Mouse (Mus musculus) forebrain, embryonic 16.5 days (tissue): ENCODE measurements around the gene Dctpp1. TPM values are rescaled to one million over a fixed set of nuclear protein-coding genes. Genes with fewer than 3 reads are reported as not detected.
A peak's percentile ranks its signal among the peaks of the same experiment; 100 is the strongest.

Source experiments
- ATAC-seq: fragments of 200-750 bp; cut with Nextera tagmentation; 2 replicates; pipeline ENCODE4 v1.8.0; 2017; ENCODE audit warnings: mild to moderate bottlenecking, moderate library complexity
- H3K27ac ChIP-seq: fragments of 300-500 bp; sonication (generic); 2 replicates; pipeline ENCODE4 v1.5.1; 2014; ENCODE audit warnings: low read length, control low read depth
- H3K27me3 ChIP-seq: fragments of 300-500 bp; sonication (generic); replicated peaks from 2 replicates; pipeline ENCODE4 v1.6.1; 2014; ENCODE audit warnings: low read length; ENCODE audit not compliant: control insufficient read depth, insufficient read depth
- H3K36me3 ChIP-seq: fragments of 300-500 bp; sonication (generic); 2 replicates; pipeline ENCODE4 v1.6.1; 2014; ENCODE audit not compliant: control insufficient read depth, insufficient read depth
- H3K4me1 ChIP-seq: fragments of 300-500 bp; sonication (generic); replicated peaks from 2 replicates; pipeline ENCODE4 v1.6.1; 2014; ENCODE audit warnings: low read length; ENCODE audit not compliant: control insufficient read depth, insufficient read depth
- H3K4me2 ChIP-seq: fragments of 300-500 bp; sonication (generic); 2 replicates; pipeline ENCODE4 v1.6.1; 2014; ENCODE audit warnings: mild to moderate bottlenecking, low read length, control low read depth
- H3K4me3 ChIP-seq: fragments of 300-500 bp; sonication (generic); replicated peaks from 2 replicates; pipeline ENCODE4 v1.5.1; 2014; ENCODE audit warnings: mild to moderate bottlenecking, low read length, control low read depth
- H3K9ac ChIP-seq: fragments of 300-500 bp; sonication (generic); replicated peaks from 2 replicates; pipeline ENCODE4 v1.6.1; 2014; ENCODE audit warnings: low read depth, low read length, control low read depth
- H3K9me3 ChIP-seq: fragments of 300-500 bp; sonication (generic); 2 replicates; pipeline ENCODE4 v1.6.1; 2016; ENCODE audit warnings: low read length; ENCODE audit not compliant: control insufficient read depth
- WGBS: fragments of 180-500 bp; shearing (Covaris S2); extraction: QIAGEN DNeasy Blood & Tissue Kit; methylation state at CpG from one replicate; pipeline ENCODE4 v1.1.7; 2014; 5-methylcytosine and 5-hydroxymethylcytosine counted together
- polyA plus RNA-seq: library from polyadenylated mRNA; unstranded; fragments of >200 nt; fragmentation: Nextera tagmentation; extraction: Ambion mirVana; gene quantifications from 2 replicates; pipeline ENCODE4 v1.2.1, GENCODE M21; 2015

Gene Dctpp1
- polyA plus RNA-seq = 143 and 147 TPM in 2 replicates

- ATAC-seq = peak; percentile 99
- H3K27ac ChIP-seq = no peak within 1 kb of the TSS
Measured at GRCm38 (mm10) chr7:127260309-127261111, at the start of gene Dctpp1. Dctpp1 (minus strand) TSS chr7:127260709.

GRCm38 (mm10) chr7:127309951-127310350 lies 49.4 kb upstream of the Dctpp1 start:
- Histone ChIP-seq H3K9ac (no peak overlapping the region), H3K27me3 (no peaks in the 10 kb centered on the region), H3K36me3 (no peaks in the 10 kb centered on the region), H3K4me1 (no peaks in the 10 kb centered on the region), H3K9me3 (no peaks in the 10 kb centered on the region), H3K27ac (no peak overlapping the region), H3K4me3 (no peak overlapping the region), H3K4me2 (no peak overlapping the region)
- WGBS = 78% methylated on average over 12 of the region's 12 CpGs
- ATAC-seq = no peak

More at GRCm38 (mm10) chr7:127260309-127261111, at the start of gene Dctpp1:
- peak within 1 kb of the TSS; percentile 98 for H3K4me2 ChIP-seq
- peaks cover 18% of the 10 kb centered on the region for H3K4me1 ChIP-seq
- H3K36me3 ChIP-seq = no peaks in the 10 kb centered on the region
- H3K4me3 ChIP-seq = peak within 1 kb of the TSS; percentile 65
- H3K9ac ChIP-seq = peak within 1 kb of the TSS; percentile 73
- under 1% methylated on average over 50 of the region's 50 CpGs for WGBS
- H3K9me3 ChIP-seq = no peaks in the 10 kb centered on the region
- no peaks in the 10 kb centered on the region for H3K27me3 ChIP-seq

GRCm38 (mm10) chr7:127308887-127309286 lies 48.4 kb upstream of the Dctpp1 start:
- Histone ChIP-seq H3K9ac (no peak overlapping the region), H3K4me2 (no peak overlapping the region), H3K36me3 (no peaks in the 10 kb centered on the region), H3K27me3 (no peaks in the 10 kb centered on the region), H3K27ac (no peak overlapping the region), H3K9me3 (no peaks in the 10 kb centered on the region), H3K4me3 (no peak overlapping the region), H3K4me1 (no peaks in the 10 kb centered on the region)
- ATAC-seq = no peak
- WGBS = 48% methylated on average over 4 of the region's 4 CpGs

- Histone ChIP-seq H3K9me3 (no peaks in the 10 kb centered on the region), H3K27me3 (no peaks in the 10 kb centered on the region), H3K4me2 (no peak overlapping the region), H3K27ac (no peak overlapping the region), H3K4me1 (no peaks in the 10 kb centered on the region), H3K36me3 (no peaks in the 10 kb centered on the region), H3K9ac (no peak overlapping the region), H3K4me3 (no peak overlapping the region)
- no peak for ATAC-seq
- 90% methylated on average over 2 of the region's 2 CpGs for WGBS
Measured at GRCm38 (mm10) chr7:127308431-127308830, 47.9 kb upstream of the Dctpp1 start.

- Histone ChIP-seq H3K9me3 (no peaks in the 10 kb centered on the region), H3K27ac (no peak overlapping the region), H3K4me2 (no peak overlapping the region), H3K9ac (no peak overlapping the region), H3K27me3 (no peaks in the 10 kb centered on the region), H3K4me3 (no peak overlapping the region), H3K4me1 (no peaks in the 10 kb centered on the region), H3K36me3 (no peaks in the 10 kb centered on the region)
- no peak for ATAC-seq
- 96% methylated on average over 5 of the region's 5 CpGs for WGBS
Measured at GRCm38 (mm10) chr7:127297586-127298193, 37.2 kb upstream of the Dctpp1 start.

- H3K4me3 ChIP-seq = no peak overlapping the region
- WGBS = 87% methylated on average over 5 of the region's 5 CpGs
- no peaks in the 10 kb centered on the region for H3K4me1 ChIP-seq
- H3K27ac ChIP-seq = no peak overlapping the region
- no peaks in the 10 kb centered on the region for H3K27me3 ChIP-seq
- H3K36me3 ChIP-seq = no peaks in the 10 kb centered on the region
- H3K4me2 ChIP-seq = no peak overlapping the region
- no peak for ATAC-seq
- no peaks in the 10 kb centered on the region for H3K9me3 ChIP-seq
- H3K9ac ChIP-seq = no peak overlapping the region
Measured at GRCm38 (mm10) chr7:127296786-127297555, 36.5 kb upstream of the Dctpp1 start.

GRCm38 (mm10) chr7:127296098-127296497 lies 35.6 kb upstream of the Dctpp1 start, which contains the start of gene Itgal:
Itgal (plus strand) TSS chr7:127296260.
- no peaks in the 10 kb centered on the region for H3K36me3 ChIP-seq
- H3K27me3 ChIP-seq = no peaks in the 10 kb centered on the region
- 87% methylated on average over 11 of the region's 11 CpGs for WGBS
- H3K4me3 ChIP-seq = no peak within 1 kb of the TSS
- ATAC-seq = no peak
- no peaks in the 10 kb centered on the region for H3K4me1 ChIP-seq
- no peak within 1 kb of the TSS for H3K4me2 ChIP-seq
- H3K27ac ChIP-seq = no peak within 1 kb of the TSS
- no peak within 1 kb of the TSS for H3K9ac ChIP-seq
- no peaks in the 10 kb centered on the region for H3K9me3 ChIP-seq

- WGBS = 62% methylated on average over 8 of the region's 8 CpGs
- Histone ChIP-seq H3K9me3 (peaks cover 10% of the 10 kb centered on the region), H3K27ac (no peak overlapping the region), H3K9ac (no peak overlapping the region), H3K4me1 (no peaks in the 10 kb centered on the region), H3K4me2 (no peak overlapping the region), H3K27me3 (no peaks in the 10 kb centered on the region), H3K4me3 (no peak overlapping the region), H3K36me3 (no peaks in the 10 kb centered on the region)
- no peak for ATAC-seq
Measured at GRCm38 (mm10) chr7:127290142-127290541, 29.6 kb upstream of the Dctpp1 start.

- H3K9ac ChIP-seq = no peak overlapping the region
- no peak for ATAC-seq
- peaks cover 10% of the 10 kb centered on the region for H3K9me3 ChIP-seq
- no peaks in the 10 kb centered on the region for H3K36me3 ChIP-seq
- H3K4me2 ChIP-seq = no peak overlapping the region
- WGBS = 83% methylated on average over 2 of the region's 2 CpGs
- no peaks in the 10 kb centered on the region for H3K4me1 ChIP-seq
- no peaks in the 10 kb centered on the region for H3K27me3 ChIP-seq
- H3K27ac ChIP-seq = no peak overlapping the region
- H3K4me3 ChIP-seq = no peak overlapping the region
Measured at GRCm38 (mm10) chr7:127289306-127289705, 28.8 kb upstream of the Dctpp1 start.
